Mouse (Mus musculus): ENCODE data around the gene Zbtb20.

DNA sequence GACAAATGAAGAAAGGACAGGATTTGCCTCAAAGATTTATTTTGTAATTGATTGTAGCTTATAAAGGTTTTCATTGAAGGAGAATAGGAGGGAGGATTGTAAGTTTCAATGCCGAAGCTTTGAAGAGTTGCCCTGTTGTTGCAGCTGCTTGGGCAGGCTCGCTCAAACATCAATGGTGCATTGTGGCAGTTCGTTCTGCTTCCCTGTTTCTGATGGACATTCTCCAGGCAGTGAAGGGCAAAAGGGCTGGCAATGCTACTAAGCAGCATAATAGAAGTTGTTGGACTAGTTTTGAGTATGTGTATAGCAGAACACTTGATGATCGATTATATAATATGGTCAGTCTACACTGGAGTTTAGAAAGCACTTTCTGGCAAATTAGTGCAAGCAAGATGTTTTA lies 71.3 kb downstream of the Zbtb20 start:
- TF ChIP-seq CTCF (IDR thresholded peaks at IDR 0.05; ENCODE audit: control insufficient read depth, insufficient read depth, low read length), result no peak
- no peak for TF ChIP-seq POLR2A (IDR thresholded peaks at IDR 0.05; ENCODE audit: borderline replicate concordance, control insufficient read depth, low read depth, low read length)

All from bone marrow, adult 2 months (tissue).